Mouse (Mus musculus) v-Abl transformed pro-B cells (cell line): ENCODE results near the gene 1700001K19Rik.

ENCODE experiments used
- in situ Hi-C, 2 experiments: fragments of 400-800 bp; cut with MboI; formaldehyde crosslinking; loops; one replicate each; pipeline ENCODE4 v1.15.1; 2025; ENCODE audit not compliant: unreplicated experiment in 2 of 2

1700001K19Rik gene

DNA sequence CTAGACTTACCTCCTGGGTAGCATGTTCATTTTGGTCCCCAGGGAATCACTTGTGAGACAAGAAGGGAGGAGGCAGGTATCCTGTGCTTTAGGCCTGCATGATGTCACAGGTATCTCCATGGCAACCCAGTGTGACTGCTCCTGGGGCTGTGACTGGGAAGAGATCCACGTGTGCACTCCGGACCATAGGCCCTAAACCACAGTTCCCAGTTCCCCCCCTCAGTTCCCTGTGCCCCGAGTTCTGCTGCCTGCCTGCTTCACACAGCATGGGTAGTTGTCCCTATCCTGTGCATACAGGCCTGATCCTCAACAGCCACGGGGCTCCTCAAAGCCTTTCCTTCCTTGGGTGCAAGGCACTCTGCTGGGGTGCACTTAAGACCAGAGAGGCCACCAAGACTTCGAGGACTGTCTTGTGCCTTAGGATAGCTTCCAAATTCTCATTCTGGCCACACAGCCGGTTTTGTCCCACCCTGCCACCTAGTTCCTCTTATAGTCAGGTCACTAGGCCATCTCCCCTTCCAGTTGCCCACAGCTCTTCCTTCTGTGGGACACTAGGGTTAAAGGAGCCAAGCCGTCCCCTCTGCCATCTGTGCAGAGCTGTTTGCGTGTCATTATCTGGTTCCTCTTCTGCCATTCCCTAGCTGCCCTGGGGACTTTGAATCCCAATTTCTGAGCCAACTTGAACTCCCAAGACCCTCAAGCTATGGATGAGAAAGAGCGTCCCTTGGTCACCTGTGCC lies at the start of gene 1700001K19Rik:
TSS of gene 1700001K19Rik (minus strand) at position 59 of the 739 bp plus-strand sequence.
- in situ Hi-C loops: loop anchor here in 1 of 2 experiments (10.0 kb wide), 1 partner anchor 162 kb away; the partner anchor contains the start of gene Mok

DNA sequence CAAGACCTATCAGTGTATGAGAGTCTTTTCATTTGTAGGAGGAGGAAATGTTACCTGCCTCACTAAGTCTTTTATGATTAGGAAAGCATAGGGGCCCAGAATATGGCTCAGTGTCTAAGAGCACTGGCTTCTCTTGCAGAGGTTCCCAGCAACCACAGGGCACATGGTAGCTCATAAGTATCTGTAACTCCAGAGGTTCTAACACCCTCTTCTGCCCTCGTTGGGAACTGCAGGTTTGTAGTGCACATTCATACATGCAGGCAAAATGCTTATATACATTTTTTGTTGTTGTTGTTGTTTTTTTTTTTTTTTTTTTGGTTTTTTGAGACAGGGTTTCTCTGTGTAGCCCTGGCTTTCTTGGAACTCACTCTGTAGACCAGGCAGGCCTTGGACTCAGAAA lies 44.0 kb upstream of the 1700001K19Rik start:
- in situ Hi-C loops: no loop called here

DNA sequence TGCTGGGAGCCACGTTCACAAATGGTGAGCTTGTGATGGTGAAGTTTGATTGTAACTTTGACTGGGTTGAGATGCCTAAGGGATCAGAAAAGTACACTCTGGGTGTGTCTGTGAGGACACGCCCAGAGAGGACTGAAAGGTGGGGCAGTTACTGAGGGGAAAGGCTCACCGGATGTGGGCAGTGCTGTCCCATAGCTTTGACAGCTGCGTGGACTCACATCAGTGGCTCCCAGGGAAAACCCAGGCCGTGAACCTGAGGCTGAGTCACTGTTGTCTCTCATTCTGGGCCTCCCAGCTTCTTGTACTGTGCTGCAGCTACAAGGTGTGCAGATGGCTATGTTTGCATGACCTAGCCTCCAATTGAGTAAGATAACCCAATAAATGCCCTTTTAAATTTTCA lies 43.1 kb upstream of the 1700001K19Rik start:
- in situ Hi-C loops: no loop called here

DNA sequence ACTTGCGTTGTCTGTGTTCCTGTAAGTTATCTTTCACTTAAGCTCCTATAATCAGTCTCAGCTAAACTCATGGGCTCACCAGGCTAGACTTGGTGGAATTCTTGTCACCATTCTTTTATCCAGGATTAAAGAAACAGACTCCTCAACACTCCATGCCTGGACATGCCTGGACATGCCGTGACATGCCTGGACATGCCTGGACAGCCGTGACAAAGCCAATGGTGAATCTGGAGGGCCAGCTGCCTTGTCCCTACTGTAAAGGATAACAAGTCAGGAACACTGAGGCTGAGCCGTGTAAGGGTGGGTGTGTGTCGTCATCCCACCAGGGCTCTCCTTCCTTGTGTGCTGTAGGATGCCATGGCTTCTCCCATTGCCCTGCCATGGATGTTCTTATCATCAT lies 42.6 kb upstream of the 1700001K19Rik start:
- in situ Hi-C loops: no loop called here

- in situ Hi-C loops: loop anchor here in 1 of 2 experiments (10.0 kb wide), 1 partner anchor 119 kb away; no protein-coding TSS in a partner anchor
These were observed 33.6 kb upstream of the 1700001K19Rik start for GRCm38 (mm10) chr12:110716004-110716403.

DNA sequence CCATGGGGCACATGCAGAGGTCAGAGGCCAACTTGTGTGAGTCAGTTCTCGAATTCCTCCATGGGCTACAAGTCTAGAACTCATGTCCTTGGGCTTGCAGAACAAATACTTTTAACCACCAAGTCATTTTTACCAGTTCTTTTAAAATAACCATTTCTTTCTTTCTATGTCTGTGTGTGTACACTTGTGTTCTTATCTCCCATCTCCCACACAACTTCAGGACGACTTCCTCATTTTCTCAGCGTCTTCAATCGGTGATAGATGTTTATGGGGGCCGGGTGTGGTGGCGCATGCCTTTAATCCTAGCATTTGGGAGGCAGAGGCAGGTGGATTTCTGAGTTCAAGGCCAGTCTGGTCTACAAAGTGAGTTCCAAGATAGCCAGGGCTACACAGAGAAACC lies 31.8 kb upstream of the 1700001K19Rik start:
- in situ Hi-C loops: loop anchor here in 1 of 2 experiments (10.0 kb wide), 1 partner anchor 121 kb away; no protein-coding TSS in a partner anchor

DNA sequence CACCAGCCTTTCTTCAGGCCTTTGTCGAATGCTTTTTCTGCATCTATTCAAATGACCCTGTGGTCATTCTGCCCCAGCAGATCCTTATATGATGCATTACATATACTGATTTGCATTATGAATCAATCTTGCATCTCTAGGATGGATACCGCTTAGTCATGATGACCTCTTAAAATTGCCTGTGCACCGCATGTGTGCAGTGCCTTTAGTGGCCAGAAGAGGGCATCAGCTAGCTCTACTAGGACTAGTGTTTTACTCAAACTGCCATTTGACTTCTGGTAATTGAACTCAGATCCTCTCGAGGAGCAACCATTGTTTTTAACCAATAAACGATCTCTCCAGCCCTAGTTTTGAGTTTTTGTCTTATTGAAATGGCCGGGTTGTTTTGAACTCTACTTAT lies 31.4 kb upstream of the 1700001K19Rik start:
- in situ Hi-C loops: loop anchor here in 1 of 2 experiments (10.0 kb wide), 1 partner anchor 121 kb away; no protein-coding TSS in a partner anchor

- in situ Hi-C loops: loop anchor here in 1 of 2 experiments (10.0 kb wide), 1 partner anchor 124 kb away; no protein-coding TSS in a partner anchor
These were observed 28.9 kb upstream of the 1700001K19Rik start for GRCm38 (mm10) chr12:110711270-110711669.

DNA sequence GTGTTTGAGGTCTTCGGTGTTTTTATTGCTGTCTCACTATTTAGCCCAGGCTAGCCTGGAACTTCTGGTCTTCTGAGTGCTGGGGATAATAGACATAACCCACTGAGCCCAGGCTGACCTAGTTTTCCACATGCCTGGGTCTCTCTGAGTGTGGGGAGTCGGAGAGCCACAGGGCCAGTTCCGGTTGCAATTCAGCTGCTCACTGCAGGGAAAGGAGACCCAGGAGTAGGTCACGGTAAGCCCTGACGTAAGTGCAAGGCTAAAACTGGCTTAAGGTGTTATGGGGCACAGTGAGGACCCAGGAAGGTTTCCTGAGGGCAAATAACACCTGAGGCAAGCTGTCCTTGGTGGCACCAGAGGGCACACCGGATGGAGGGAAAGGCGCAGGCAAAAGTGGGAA lies 25.0 kb upstream of the 1700001K19Rik start:
- in situ Hi-C loops: loop anchor here in 1 of 2 experiments (10.0 kb wide), 1 partner anchor 113 kb away; no protein-coding TSS in a partner anchor

- in situ Hi-C loops: loop anchor here in 1 of 2 experiments (10.0 kb wide), 1 partner anchor 112 kb away; no protein-coding TSS in a partner anchor
These were observed 24.2 kb upstream of the 1700001K19Rik start for GRCm38 (mm10) chr12:110706337-110707231.

GRCm38 (mm10) chr12:110705419-110705818 lies 23.0 kb upstream of the 1700001K19Rik start:
- in situ Hi-C loops: loop anchor here in 1 of 2 experiments (10.0 kb wide), 1 partner anchor 111 kb away; no protein-coding TSS in a partner anchor

GRCm38 (mm10) chr12:110703682-110704081 lies 21.3 kb upstream of the 1700001K19Rik start:
- in situ Hi-C loops: loop anchor here in 1 of 2 experiments (10.0 kb wide), 1 partner anchor 109 kb away; no protein-coding TSS in a partner anchor

DNA sequence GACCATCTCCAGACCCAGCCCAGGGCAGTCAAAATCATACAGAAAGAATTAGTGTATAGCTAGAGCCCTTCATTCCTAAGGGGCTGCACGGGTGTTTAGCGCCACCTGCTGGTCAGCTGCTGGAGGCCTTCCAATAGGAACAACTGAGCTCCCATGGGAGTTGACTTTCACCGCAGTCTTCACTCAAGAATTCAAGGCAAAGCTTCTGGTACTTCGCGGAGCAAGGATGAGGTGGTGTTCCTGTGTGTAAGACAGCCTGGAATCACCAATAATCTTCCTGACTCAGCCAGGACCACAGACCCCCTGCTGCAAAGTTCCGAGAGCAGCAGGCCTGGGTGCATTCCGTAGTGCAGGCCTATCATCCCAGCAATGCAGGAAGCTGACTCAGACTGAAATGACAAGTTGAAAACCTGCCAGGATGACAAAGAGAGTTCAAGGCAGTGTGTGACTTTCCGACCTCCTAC lies 20.6 kb upstream of the 1700001K19Rik start:
- in situ Hi-C loops: loop anchor here in 1 of 2 experiments (10.0 kb wide), 1 partner anchor 108 kb away; no protein-coding TSS in a partner anchor

GRCm38 (mm10) chr12:110702556-110702955 lies 20.1 kb upstream of the 1700001K19Rik start, which contains the start of gene Hsp90aa1:
Gene Hsp90aa1, minus strand, starts transcription at chr12:110702728.
- in situ Hi-C loops: loop anchor here in 1 of 2 experiments (10.0 kb wide), 1 partner anchor 108 kb away; no protein-coding TSS in a partner anchor

- in situ Hi-C loops: loop anchor here in 1 of 2 experiments (10.0 kb wide), 1 partner anchor 107 kb away; no protein-coding TSS in a partner anchor
These were observed 18.9 kb upstream of the 1700001K19Rik start for GRCm38 (mm10) chr12:110701363-110701762.

DNA sequence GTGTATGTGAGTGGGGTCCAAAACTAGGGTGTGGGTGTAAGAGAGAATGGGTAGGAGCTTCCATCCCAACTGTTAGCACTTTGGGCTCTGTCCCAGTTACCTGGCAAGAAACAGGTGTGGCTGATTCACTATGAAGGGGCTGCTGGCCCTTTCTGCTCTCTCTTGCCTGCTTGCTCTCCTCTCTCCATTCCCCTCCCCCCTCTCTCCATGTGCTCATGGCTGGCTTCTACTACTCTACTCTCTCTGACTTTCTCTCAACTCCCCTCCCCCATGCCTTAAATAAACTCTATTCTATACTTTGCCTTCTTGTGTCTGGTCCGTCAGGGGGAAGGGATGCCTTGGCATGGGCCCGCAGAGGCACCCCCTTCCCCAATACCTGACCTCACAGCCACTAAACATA lies 18.3 kb upstream of the 1700001K19Rik start:
- in situ Hi-C loops: loop anchor here in 1 of 2 experiments (10.0 kb wide), 1 partner anchor 106 kb away; no protein-coding TSS in a partner anchor

DNA sequence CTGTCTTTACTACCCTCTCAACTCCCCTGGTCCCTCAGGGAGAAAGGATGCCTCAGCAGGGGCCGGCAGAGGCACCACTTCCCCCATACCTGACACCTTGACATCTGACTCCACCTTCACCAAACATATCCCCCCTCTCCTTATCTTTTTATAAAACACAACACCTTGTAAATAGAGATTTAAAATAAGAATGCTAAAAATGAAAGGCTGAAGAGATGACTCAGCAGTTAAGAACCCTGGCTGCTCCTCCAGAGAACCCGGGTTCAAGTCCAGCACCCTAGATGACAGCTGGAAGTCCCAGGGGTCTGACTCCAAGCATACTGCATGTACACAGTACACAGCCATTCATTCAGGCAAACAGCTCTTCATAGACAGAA lies 16.7 kb upstream of the 1700001K19Rik start:
- in situ Hi-C loops: no loop called here

GRCm38 (mm10) chr12:110698523-110699170 lies 16.2 kb upstream of the 1700001K19Rik start:
- in situ Hi-C loops: no loop called here

DNA sequence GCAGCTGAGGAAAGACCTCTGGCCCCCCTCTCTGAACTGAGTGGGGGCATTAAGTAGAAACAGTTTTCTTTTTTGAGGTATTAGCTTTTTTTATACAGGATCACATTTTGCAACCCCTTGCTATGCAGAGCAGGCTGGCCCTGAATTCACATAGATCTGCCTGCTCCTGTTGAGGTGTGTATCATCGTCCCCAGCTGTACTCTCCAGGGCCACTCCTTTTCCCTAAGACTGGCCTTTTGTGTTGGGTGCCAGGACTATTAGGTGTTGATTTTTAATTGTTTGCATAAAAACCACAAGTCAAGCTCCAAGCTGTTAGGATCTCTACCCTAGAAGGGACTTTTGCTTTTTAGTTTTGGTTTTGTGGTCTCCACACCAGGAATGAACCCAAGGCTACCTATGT lies 15.7 kb upstream of the 1700001K19Rik start:
- in situ Hi-C loops: no loop called here

DNA sequence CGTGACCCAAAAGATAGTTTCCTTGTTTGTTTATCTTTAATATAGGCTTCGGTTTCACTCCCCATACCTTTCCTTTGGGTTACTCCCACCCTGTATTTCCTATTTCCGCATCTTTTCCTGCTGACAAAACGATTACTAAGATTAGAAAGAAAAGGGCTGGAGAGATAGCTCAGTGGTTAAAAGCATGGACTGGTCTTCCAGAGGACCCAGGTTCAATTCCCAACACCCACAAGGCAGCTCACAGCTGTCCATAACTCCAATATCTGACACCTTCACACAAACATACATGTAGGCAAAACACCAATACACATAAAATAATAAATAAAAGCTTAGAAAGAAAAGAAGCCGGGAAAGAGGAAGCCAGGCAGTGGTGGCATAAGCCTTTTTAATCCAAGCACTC lies 15.0 kb upstream of the 1700001K19Rik start:
- in situ Hi-C loops: no loop called here
